Mouse (Mus musculus) midbrain, embryonic 15.5 days (tissue): ENCODE measurements around the gene Gk5. TPM values are rescaled to one million over a fixed set of nuclear protein-coding genes. Genes with fewer than 3 reads are reported as not detected.

Experiments
- ATAC-seq: fragments of 200-750 bp; cut with Nextera tagmentation; replicated peaks from 2 replicates; pipeline ENCODE4 v1.8.0; 2017; ENCODE audit warnings: moderate TSS enrichment
- H3K27ac ChIP-seq: fragments of 300-500 bp; sonication (generic); 2 replicates; pipeline ENCODE4 v1.5.1; 2015; ENCODE audit warnings: mild to moderate bottlenecking, inconsistent platforms
- H3K27me3 ChIP-seq: fragments of 300-500 bp; sonication (generic); replicated peaks from 2 replicates; pipeline ENCODE4 v1.6.1; 2015; ENCODE audit warnings: inconsistent platforms
- H3K36me3 ChIP-seq: fragments of 300-500 bp; sonication (generic); replicated peaks from 2 replicates; pipeline ENCODE4 v1.6.1; 2015; ENCODE audit warnings: inconsistent platforms
- H3K4me1 ChIP-seq: fragments of 300-500 bp; sonication (generic); 2 replicates; pipeline ENCODE4 v1.6.1; 2015; ENCODE audit warnings: inconsistent platforms
- H3K4me2 ChIP-seq: fragments of 300-500 bp; sonication (generic); 2 replicates; pipeline ENCODE4 v1.6.1; 2015; ENCODE audit warnings: inconsistent platforms, mild to moderate bottlenecking, moderate library complexity
- H3K4me3 ChIP-seq: fragments of 300-500 bp; sonication (generic); 2 replicates; pipeline ENCODE4 v1.5.1; 2015; ENCODE audit warnings: mild to moderate bottlenecking, inconsistent platforms
- H3K9ac ChIP-seq: fragments of 300-500 bp; sonication (generic); 2 replicates; pipeline ENCODE4 v1.6.1; 2015; ENCODE audit warnings: mild to moderate bottlenecking, inconsistent platforms
- H3K9me3 ChIP-seq: fragments of 300-500 bp; sonication (generic); 2 replicates; pipeline ENCODE4 v1.6.1; 2016; ENCODE audit warnings: inconsistent platforms
- WGBS: fragments of 180-500 bp; shearing (Covaris S2); methylation state at CpG from one replicate; pipeline ENCODE4 v1.1.7; 2015; ENCODE audit warnings: mixed read lengths; 5-methylcytosine and 5-hydroxymethylcytosine counted together
- polyA plus RNA-seq: library from polyadenylated mRNA; unstranded; fragments of >200 nt; fragmentation: Nextera tagmentation; extraction: Ambion mirVana; gene quantifications from 2 replicates; pipeline ENCODE4 v1.2.1, GENCODE M21; 2015

The Gk5 gene
- polyA plus RNA-seq, 1 experiment from 2014 or later: 2.4 TPM

- H3K27ac ChIP-seq: no peak overlapping the region
- H3K9ac ChIP-seq: no peak overlapping the region
- WGBS: 86% methylated on average over 4 of the region's 4 CpGs
- H3K4me1 ChIP-seq: 0 out of 2 replicates have a peak, but pooled peaks cover 2% of the 10 kb centered on the region
- peak overlapping the region; percentile 74; the same call in 1 of the 2 replicates for H3K4me2 ChIP-seq
- no peaks in the 10 kb centered on the region for H3K36me3 ChIP-seq
- no peaks in the 10 kb centered on the region for H3K27me3 ChIP-seq
- no peak for ATAC-seq
- H3K4me3 ChIP-seq: no peak overlapping the region
- H3K9me3 ChIP-seq: no peaks in the 10 kb centered on the region
These were observed 946 bp upstream of the Gk5 start for GRCm38 (mm10) chr9:96118216-96118615.

GRCm38 (mm10) chr9:96127972-96128371 is 8.8 kb downstream of the Gk5 start:
- H3K4me3 ChIP-seq: no peak overlapping the region
- no peak for ATAC-seq
- H3K27ac ChIP-seq: no peak overlapping the region
- H3K36me3 ChIP-seq: no peaks in the 10 kb centered on the region
- WGBS: 37% methylated on average over 5 of the region's 5 CpGs
- no peak overlapping the region for H3K4me2 ChIP-seq
- no peak overlapping the region for H3K9ac ChIP-seq
- no peaks in the 10 kb centered on the region for H3K9me3 ChIP-seq
- no peaks in the 10 kb centered on the region for H3K4me1 ChIP-seq
- no peaks in the 10 kb centered on the region for H3K27me3 ChIP-seq

GRCm38 (mm10) chr9:96132956-96133603 is 13.9 kb downstream of the Gk5 start:
- 78% methylated on average over 4 of the region's 4 CpGs for WGBS
- no peak overlapping the region for H3K27ac ChIP-seq

GRCm38 (mm10) chr9:96134470-96134869 is 15.3 kb downstream of the Gk5 start:
- no peak overlapping the region for H3K4me3 ChIP-seq
- 73% methylated on average over 7 of the region's 7 CpGs for WGBS
- no peaks in the 10 kb centered on the region for H3K9me3 ChIP-seq
- H3K4me1 ChIP-seq: peaks cover 4% of the 10 kb centered on the region; the same call in 1 of the 2 replicates
- no peak for ATAC-seq
- no peaks in the 10 kb centered on the region for H3K27me3 ChIP-seq
- no peak overlapping the region for H3K27ac ChIP-seq
- H3K4me2 ChIP-seq: no peak overlapping the region
- H3K9ac ChIP-seq: no peak overlapping the region
- H3K36me3 ChIP-seq: no peaks in the 10 kb centered on the region

More at GRCm38 (mm10) chr9:96132956-96133603, 13.9 kb downstream of the Gk5 start:
- peaks cover 4% of the 10 kb centered on the region; the same call in 1 of the 2 replicates for H3K4me1 ChIP-seq
- no peaks in the 10 kb centered on the region for H3K36me3 ChIP-seq
- H3K9ac ChIP-seq: no peak overlapping the region
- H3K4me2 ChIP-seq: no peak overlapping the region
- no peak for ATAC-seq
- no peaks in the 10 kb centered on the region for H3K9me3 ChIP-seq
- H3K27me3 ChIP-seq: no peaks in the 10 kb centered on the region
- H3K4me3 ChIP-seq: no peak overlapping the region

- WGBS: 64% methylated on average over 8 of the region's 8 CpGs
- Histone ChIP-seq H3K27ac (no peak overlapping the region), H3K36me3 (no peaks in the 10 kb centered on the region), H3K9me3 (no peaks in the 10 kb centered on the region), H3K4me3 (no peak overlapping the region), H3K4me1 (peaks cover 4% of the 10 kb centered on the region; the same call in 1 of the 2 replicates), H3K9ac (no peak overlapping the region), H3K27me3 (no peaks in the 10 kb centered on the region), H3K4me2 (no peak overlapping the region)
- ATAC-seq: no peak
These were observed 15.8 kb downstream of the Gk5 start for GRCm38 (mm10) chr9:96134916-96135315.

GRCm38 (mm10) chr9:96135461-96135860 is 16.3 kb downstream of the Gk5 start:
- no peak overlapping the region for H3K9ac ChIP-seq

GRCm38 (mm10) chr9:96138958-96139357 is 19.8 kb downstream of the Gk5 start:
- Histone ChIP-seq H3K4me2 (no peak overlapping the region), H3K4me1 (peaks cover 4% of the 10 kb centered on the region; the same call in 1 of the 2 replicates), H3K4me3 (no peak overlapping the region), H3K27ac (no peak overlapping the region), H3K9ac (no peak overlapping the region), H3K27me3 (no peaks in the 10 kb centered on the region), H3K9me3 (no peaks in the 10 kb centered on the region), H3K36me3 (no peaks in the 10 kb centered on the region)
- WGBS: 94% methylated on average over 9 of the region's 9 CpGs
- no peak for ATAC-seq

More at GRCm38 (mm10) chr9:96135461-96135860, 16.3 kb downstream of the Gk5 start:
- no peaks in the 10 kb centered on the region for H3K9me3 ChIP-seq
- H3K4me2 ChIP-seq: no peak overlapping the region
- H3K27ac ChIP-seq: no peak overlapping the region
- no peak for ATAC-seq
- no peak overlapping the region for H3K4me3 ChIP-seq
- H3K27me3 ChIP-seq: no peaks in the 10 kb centered on the region
- peaks cover 4% of the 10 kb centered on the region; the same call in 1 of the 2 replicates for H3K4me1 ChIP-seq
- 40% methylated on average over 7 of the region's 7 CpGs for WGBS
- no peaks in the 10 kb centered on the region for H3K36me3 ChIP-seq

- H3K9ac ChIP-seq: no peak overlapping the region
- no peak overlapping the region for H3K4me2 ChIP-seq
- H3K9me3 ChIP-seq: no peaks in the 10 kb centered on the region
- H3K4me1 ChIP-seq: peaks cover 4% of the 10 kb centered on the region; the same call in 1 of the 2 replicates
- ATAC-seq: no peak
- H3K27me3 ChIP-seq: no peaks in the 10 kb centered on the region
- no peak overlapping the region for H3K27ac ChIP-seq
- no peak overlapping the region for H3K4me3 ChIP-seq
- H3K36me3 ChIP-seq: no peaks in the 10 kb centered on the region
- WGBS: 38% methylated on average over 5 of the region's 5 CpGs
These were observed 20.7 kb downstream of the Gk5 start for GRCm38 (mm10) chr9:96139876-96140275.

- H3K4me3 ChIP-seq: no peak overlapping the region
- H3K9ac ChIP-seq: no peak overlapping the region
- no peaks in the 10 kb centered on the region for H3K4me1 ChIP-seq
- H3K9me3 ChIP-seq: no peaks in the 10 kb centered on the region
- ATAC-seq: no peak
- H3K27ac ChIP-seq: no peak overlapping the region
- no peak overlapping the region for H3K4me2 ChIP-seq
- WGBS: 62% methylated on average over 7 of the region's 7 CpGs
- no peaks in the 10 kb centered on the region for H3K36me3 ChIP-seq
- H3K27me3 ChIP-seq: no peaks in the 10 kb centered on the region
These were observed 21.8 kb downstream of the Gk5 start for GRCm38 (mm10) chr9:96140931-96141330.

GRCm38 (mm10) chr9:96142499-96142898 is 23.3 kb downstream of the Gk5 start:
- WGBS: 47% methylated on average over 6 of the region's 6 CpGs
- Histone ChIP-seq H3K4me1 (no peaks in the 10 kb centered on the region), H3K4me2 (no peak overlapping the region), H3K36me3 (no peaks in the 10 kb centered on the region), H3K9ac (no peak overlapping the region), H3K27ac (no peak overlapping the region), H3K4me3 (no peak overlapping the region), H3K9me3 (no peaks in the 10 kb centered on the region), H3K27me3 (no peaks in the 10 kb centered on the region)
- ATAC-seq: no peak

- no peak overlapping the region for H3K4me3 ChIP-seq
- no peaks in the 10 kb centered on the region for H3K36me3 ChIP-seq
- H3K27ac ChIP-seq: no peak overlapping the region
- no peaks in the 10 kb centered on the region for H3K4me1 ChIP-seq
- no peak overlapping the region for H3K9ac ChIP-seq
- H3K9me3 ChIP-seq: no peaks in the 10 kb centered on the region
- 84% methylated on average over 4 of the region's 4 CpGs for WGBS
- H3K27me3 ChIP-seq: no peaks in the 10 kb centered on the region
- H3K4me2 ChIP-seq: no peak overlapping the region
- ATAC-seq: no peak
These were observed 24.5 kb downstream of the Gk5 start for GRCm38 (mm10) chr9:96143633-96144032.

GRCm38 (mm10) chr9:96144883-96145282 is 25.7 kb downstream of the Gk5 start:
- no peaks in the 10 kb centered on the region for H3K9me3 ChIP-seq
- H3K36me3 ChIP-seq: no peaks in the 10 kb centered on the region
- no peaks in the 10 kb centered on the region for H3K4me1 ChIP-seq
- no peak overlapping the region for H3K4me3 ChIP-seq
- ATAC-seq: no peak
- H3K27me3 ChIP-seq: no peaks in the 10 kb centered on the region
- no peak overlapping the region for H3K9ac ChIP-seq
- H3K4me2 ChIP-seq: no peak overlapping the region
- H3K27ac ChIP-seq: no peak overlapping the region

- Histone ChIP-seq H3K9ac (no peak overlapping the region), H3K4me1 (no peaks in the 10 kb centered on the region), H3K36me3 (no peaks in the 10 kb centered on the region), H3K27me3 (no peaks in the 10 kb centered on the region), H3K9me3 (no peaks in the 10 kb centered on the region), H3K4me3 (no peak overlapping the region), H3K27ac (no peak overlapping the region), H3K4me2 (no peak overlapping the region)
- 93% methylated on average over 7 of the region's 7 CpGs for WGBS
- no peak for ATAC-seq
These were observed 33.6 kb downstream of the Gk5 start for GRCm38 (mm10) chr9:96152801-96153200.
